Comparison of ENCODE assay signal across 9 mouse cellular contexts in the genomic region with DNA sequence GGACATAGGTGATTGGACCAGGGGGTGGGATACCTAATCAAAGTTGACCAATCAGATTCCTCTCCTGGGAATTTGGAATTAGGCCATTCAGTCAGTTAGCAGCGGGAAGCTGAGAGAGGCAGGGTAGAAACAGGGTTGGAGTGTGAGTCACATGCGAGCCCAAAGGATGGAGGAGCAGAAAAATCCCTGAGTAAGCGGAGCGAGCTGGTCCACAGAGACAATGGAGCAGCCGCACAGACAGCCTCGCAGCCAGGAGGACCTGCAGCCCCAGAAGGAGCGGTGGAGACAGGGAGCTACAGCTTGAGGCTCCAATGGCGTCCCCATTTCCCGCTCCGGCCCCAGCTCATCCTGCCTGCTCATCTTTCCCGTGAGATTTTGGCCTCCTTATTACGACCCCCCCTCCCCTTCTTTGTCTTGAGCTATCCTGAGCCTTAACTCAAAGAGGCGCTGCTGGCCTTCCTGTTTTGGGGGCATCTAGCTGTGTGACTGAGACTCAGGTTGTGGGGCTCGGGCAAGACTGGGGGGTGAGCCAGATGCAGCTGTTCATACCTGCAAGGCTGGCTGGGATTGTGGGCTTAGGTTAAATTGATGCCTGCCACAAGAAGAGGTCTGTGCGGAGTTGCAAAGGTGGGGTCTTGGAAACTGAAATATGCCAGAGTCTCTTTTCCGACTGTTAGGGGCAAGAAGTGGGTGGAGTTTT. TPM values are rescaled to one million over a fixed set of nuclear protein-coding genes. Genes with fewer than 3 reads are reported as not detected.
A peak's percentile ranks its signal among the peaks of the same experiment; 100 is the strongest.
DNase-seq lines count a peak whose midpoint lies in the region; ATAC-seq and TF ChIP-seq lines count a peak whose summit lies in the region.
"Had no signal": no experiment of that assay in that cellular context is flagged by ENCODE, and none has a peak within 500 bp of the region (broad histone marks: within the 10 kb centered on the region; RNA-seq: fewer than 3 reads in every experiment).

No protein-coding gene starts in this region.

- no peaks in the 10 kb centered on the region for H3K9me3 ChIP-seq in hindbrain, embryonic 13.5 days
- no peaks in the 10 kb centered on the region for H3K9me3 ChIP-seq in midbrain, embryonic 12.5 days

- 0 out of 2 replicates have a peak, but pooled peaks have one; percentile 14 for ATAC-seq in hindbrain, embryonic 13.5 days (ENCODE audit: low FRiP score)
- no peak for ATAC-seq in midbrain, embryonic 12.5 days (ENCODE audit: low FRiP score, low read depth)

- peak; percentile 92 for DNase-seq in heart, adult 11 months
- no peak for DNase-seq in heart, postnatal 4 days
- DNase-seq in thymus, postnatal 0 days (ENCODE audit: low spot score) = peak; percentile 41
- no peak for DNase-seq in thymus, adult 2 months
- no peak for DNase-seq in urinary bladder, postnatal 4 days (ENCODE audit: low spot score in 2 of 2)
- DNase-seq in adrenal gland, adult 8-10 months = no peak

- H3K4me1 ChIP-seq in thymus, adult 2 months (replicated peaks; ENCODE audit: control insufficient read depth, insufficient read depth, low read length) = peaks cover 15% of the 10 kb centered on the region
- peaks cover 40% of the 10 kb centered on the region for H3K4me1 ChIP-seq in hindbrain, embryonic 13.5 days (replicated peaks)
- H3K4me1 ChIP-seq in midbrain, embryonic 12.5 days = peaks cover 12% of the 10 kb centered on the region

- H3K36me3 ChIP-seq in thymus, adult 2 months (ENCODE audit: control insufficient read depth, insufficient read depth, low read length) = no peaks in the 10 kb centered on the region
- H3K36me3 ChIP-seq in hindbrain, embryonic 13.5 days = peaks cover 13% of the 10 kb centered on the region
- no peaks in the 10 kb centered on the region for H3K36me3 ChIP-seq in midbrain, embryonic 12.5 days

- H3K27me3 ChIP-seq in thymus, adult 2 months (ENCODE audit: control insufficient read depth, insufficient read depth, low read length) = no peaks in the 10 kb centered on the region
- no peaks in the 10 kb centered on the region for H3K27me3 ChIP-seq in hindbrain, embryonic 13.5 days
- H3K27me3 ChIP-seq in midbrain, embryonic 12.5 days = peaks cover 31% of the 10 kb centered on the region

- WGBS in thymus, adult 2 months = 73% methylated on average over 16 of the region's 16 CpGs
- 10% methylated on average over 16 of the region's 16 CpGs for WGBS in hindbrain, embryonic 13.5 days
- 3% methylated on average over 16 of the region's 16 CpGs for WGBS in midbrain, embryonic 12.5 days

- H3K27ac ChIP-seq in thymus, adult 2 months (ENCODE audit: control insufficient read depth, insufficient read depth, low read length) = no peak overlapping the region
- peak overlapping the region; percentile 77 for H3K27ac ChIP-seq in hindbrain, embryonic 13.5 days
- H3K27ac ChIP-seq in midbrain, embryonic 12.5 days (replicated peaks) = peak overlapping the region; percentile 39

- TF ChIP-seq CTCF in thymus, adult 2 months (IDR thresholded peaks at IDR 0.05; ENCODE audit: borderline replicate concordance, control insufficient read depth, extremely low read depth, insufficient read depth, low read length, poor library complexity) = no peak

- peak overlapping the region; percentile 66 for H3K9ac ChIP-seq in hindbrain, embryonic 13.5 days
- H3K9ac ChIP-seq in midbrain, embryonic 12.5 days (replicated peaks) = no peak overlapping the region; the same call in 1 of the 2 replicates

- peak overlapping the region; percentile 43 for H3K4me2 ChIP-seq in hindbrain, embryonic 13.5 days
- H3K4me2 ChIP-seq in midbrain, embryonic 12.5 days (replicated peaks) = peak overlapping the region; percentile 42

- TF ChIP-seq POLR2A in thymus, adult 2 months (IDR thresholded peaks at IDR 0.05; ENCODE audit: control insufficient read depth, extremely low read depth, insufficient read depth, low read length, poor library complexity) = no peak

- no peak overlapping the region for H3K4me3 ChIP-seq in thymus, adult 2 months (ENCODE audit: control insufficient read depth, insufficient read depth, low read length)
- H3K4me3 ChIP-seq in hindbrain, embryonic 13.5 days = peak overlapping the region; percentile 5; the same call in 1 of the 2 replicates
- H3K4me3 ChIP-seq in midbrain, embryonic 12.5 days = 0 out of 2 replicates have a peak overlapping the region, but pooled peaks have one; percentile 5

RNA-seq across cellular contexts. Expression of a gene that starts 44.4 kb away (rescaled TPM):
- 10 to 100 TPM; 31.0 to 32.5 TPM for total RNA-seq in heart, postnatal 4 days (2021)
- 4.6 and 5.2 TPM in 2 replicates for polyA plus RNA-seq in thymus, postnatal 0 days (2015; fragmentation: Nextera tagmentation; extraction: Ambion mirVana)
- 26.3 and 29.6 TPM in 2 replicates for polyA plus RNA-seq in thymus, adult 2 months (2012; rRNA removed)
- polyA plus RNA-seq in hindbrain, embryonic 13.5 days (2015; fragmentation: Nextera tagmentation; extraction: Ambion mirVana) = 15.6 and 15.9 TPM in 2 replicates
- polyA plus RNA-seq in midbrain, embryonic 12.5 days (2016; fragmentation: Nextera tagmentation; extraction: Ambion mirVana) = 13.4 and 14.1 TPM in 2 replicates
- total RNA-seq in adrenal gland, adult 8-10 months (2022) = 10 to 100 TPM; 59.8 to 82.0 (median 64.7) TPM

RNA-seq across cellular contexts. Expression of a gene that starts 47.3 kb away (rescaled TPM):
- total RNA-seq in heart, postnatal 4 days (2021) = 1 to 10 TPM; 3.4 to 4.7 TPM
- 1.4 and 1.6 TPM in 2 replicates for polyA plus RNA-seq in thymus, postnatal 0 days (2015; fragmentation: Nextera tagmentation; extraction: Ambion mirVana)
- 3.8 and 4.6 TPM in 2 replicates for polyA plus RNA-seq in thymus, adult 2 months (2012; rRNA removed)
- 1.4 TPM in 2 replicates for polyA plus RNA-seq in hindbrain, embryonic 13.5 days (2015; fragmentation: Nextera tagmentation; extraction: Ambion mirVana)
- 0.59 and 0.92 TPM in 2 replicates for polyA plus RNA-seq in midbrain, embryonic 12.5 days (2016; fragmentation: Nextera tagmentation; extraction: Ambion mirVana)
- total RNA-seq in adrenal gland, adult 8-10 months (2022) = 10 to 100 TPM; 29.8 to 42.0 (median 36.0) TPM
- total RNA-seq: neutrophil, adult 5-6 weeks had no signal

Comparison
In these comparisons a context has a peak if more than half of its experiments do, and no peak if none do; other contexts are left out.
1. DNase-seq: peak in heart, adult 11 months (single experiment) and thymus, postnatal 0 days (single experiment); none in heart, postnatal 4 days (single experiment), thymus, adult 2 months (single experiment), urinary bladder, postnatal 4 days (0 of 2) and adrenal gland, adult 8-10 months (single experiment).